Mouse (Mus musculus) induced T-regulatory cell, adult 2 months (primary cell): ENCODE data around the gene Rras.
A peak's percentile ranks its signal among the peaks of the same experiment; 100 is the strongest.

Experiments
- DNase-seq: peaks from one replicate; pipeline ENCODE4 v3.0.0-alpha.2; 2012; ENCODE audit warnings: low read depth

Gene Rras

DNA sequence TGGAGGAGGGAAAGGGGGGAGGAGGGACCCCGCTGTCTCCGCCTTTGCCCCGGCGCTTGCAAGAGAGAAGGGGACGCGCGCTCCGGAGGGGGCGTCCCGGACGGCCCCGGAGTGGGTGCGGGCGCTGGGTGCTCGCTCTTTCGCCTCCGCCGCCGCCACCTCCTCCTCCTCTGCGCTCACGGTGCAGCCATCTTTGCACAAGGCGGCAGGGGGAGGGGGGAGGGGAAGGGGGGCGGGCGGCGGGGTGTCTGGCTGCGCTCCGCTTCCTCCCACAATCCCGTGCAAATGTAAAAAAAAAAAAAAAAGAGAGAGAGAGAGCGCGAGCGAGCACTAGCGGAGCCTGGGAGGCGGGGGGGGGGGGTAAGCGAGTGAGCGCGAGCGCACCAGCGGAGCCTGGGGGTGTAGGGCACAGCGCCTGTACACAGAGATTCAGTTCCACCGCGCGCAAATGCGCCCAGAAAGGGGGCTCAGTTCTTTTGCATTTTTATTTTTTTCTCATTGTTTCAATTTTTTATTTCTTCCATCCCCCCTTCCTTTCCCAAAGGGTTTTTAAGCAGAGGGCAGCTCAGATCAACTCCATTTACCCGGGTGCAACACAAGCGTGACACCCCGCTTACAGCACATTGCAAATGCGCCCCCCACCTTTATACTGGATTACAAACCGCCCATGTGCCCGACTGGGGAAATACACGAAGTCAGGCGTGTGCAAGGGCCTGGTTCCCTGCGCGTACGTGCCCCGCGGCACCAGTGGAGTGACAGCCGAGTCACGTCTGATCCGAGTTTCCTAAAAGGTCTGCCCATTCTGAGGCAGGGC is 35.6 kb downstream of the Rras start:
- DNase-seq = peak; percentile 90

DNA sequence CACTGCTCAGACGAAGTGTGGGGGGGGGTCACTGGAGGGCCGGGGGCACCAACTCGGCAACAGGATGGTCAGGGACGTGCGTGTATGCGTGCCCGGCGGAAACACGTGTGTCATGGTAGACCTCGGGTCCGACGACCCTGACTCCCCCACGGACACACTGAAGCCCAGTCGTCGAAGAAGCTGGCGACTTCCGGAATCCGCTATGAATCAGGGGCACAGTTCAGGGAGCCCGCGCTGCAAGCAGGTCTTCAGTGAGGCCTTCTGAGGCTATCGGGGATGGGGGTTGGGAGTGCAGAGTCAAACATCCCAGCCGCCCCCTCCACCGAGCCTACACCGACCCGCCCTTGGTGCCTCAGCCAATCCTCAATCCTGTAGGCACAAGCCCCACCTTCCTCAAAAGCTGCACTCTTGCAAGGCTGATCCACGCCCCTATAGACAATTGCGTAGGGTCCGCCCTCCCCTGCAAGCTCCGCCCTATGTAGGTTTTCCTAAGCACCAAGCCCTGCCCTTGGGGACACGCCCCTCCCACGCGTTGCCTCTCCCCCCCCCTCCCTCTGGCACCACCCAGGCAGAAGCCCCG is 36.3 kb downstream of the Rras start:
- DNase-seq = peak; percentile 98

DNA sequence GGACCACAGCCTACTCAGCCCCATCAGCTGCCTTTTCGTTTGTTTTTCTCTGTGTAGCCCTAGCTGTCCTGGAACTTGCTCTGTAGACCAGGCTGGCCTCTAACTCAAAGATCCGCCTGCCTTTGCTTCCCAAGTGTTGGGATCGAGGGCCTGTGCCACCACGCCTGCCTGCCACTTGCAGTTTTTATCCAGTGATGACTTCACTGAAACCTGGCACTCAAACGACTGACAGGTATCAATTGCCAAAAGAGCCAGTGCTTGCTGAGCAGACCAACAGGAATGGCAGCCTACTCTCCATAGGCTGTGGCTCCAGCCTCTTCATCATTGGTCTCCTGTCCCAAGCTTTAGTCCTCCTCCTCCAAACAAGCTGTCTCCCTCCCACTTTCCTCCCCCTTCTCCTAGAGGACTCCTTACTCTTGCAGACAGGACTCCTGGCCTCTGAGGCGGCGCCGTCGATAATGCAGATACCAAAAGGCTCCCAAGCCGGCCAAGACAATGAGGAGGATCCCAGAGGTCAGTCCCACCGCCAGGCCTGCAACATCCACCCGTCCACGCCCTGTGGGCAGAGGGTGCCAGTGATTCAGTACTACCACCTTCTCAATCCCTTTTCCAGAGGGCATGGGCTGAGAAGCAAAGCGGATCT is 38.7 kb downstream of the Rras start:
- no peak for DNase-seq

DNA sequence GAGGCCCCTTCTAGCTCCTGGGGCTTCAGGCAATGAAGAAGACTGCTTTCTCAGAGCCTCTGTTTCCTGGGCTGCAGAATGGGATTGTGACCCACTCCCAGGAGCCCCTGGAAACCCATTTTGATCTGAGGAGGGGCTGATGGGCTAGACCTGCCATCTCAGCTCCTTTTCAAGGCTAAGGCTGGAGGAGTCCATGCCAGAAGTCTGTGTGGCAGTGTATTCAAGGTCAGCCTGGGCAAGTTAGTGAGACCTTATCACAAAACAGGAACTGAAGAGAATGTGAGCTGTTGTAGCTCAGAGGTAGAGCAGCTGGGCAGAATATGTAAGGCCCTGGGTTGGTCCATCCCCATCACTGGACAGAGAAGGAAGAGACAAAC is 39.2 kb downstream of the Rras start:
- DNase-seq = no peak

DNA sequence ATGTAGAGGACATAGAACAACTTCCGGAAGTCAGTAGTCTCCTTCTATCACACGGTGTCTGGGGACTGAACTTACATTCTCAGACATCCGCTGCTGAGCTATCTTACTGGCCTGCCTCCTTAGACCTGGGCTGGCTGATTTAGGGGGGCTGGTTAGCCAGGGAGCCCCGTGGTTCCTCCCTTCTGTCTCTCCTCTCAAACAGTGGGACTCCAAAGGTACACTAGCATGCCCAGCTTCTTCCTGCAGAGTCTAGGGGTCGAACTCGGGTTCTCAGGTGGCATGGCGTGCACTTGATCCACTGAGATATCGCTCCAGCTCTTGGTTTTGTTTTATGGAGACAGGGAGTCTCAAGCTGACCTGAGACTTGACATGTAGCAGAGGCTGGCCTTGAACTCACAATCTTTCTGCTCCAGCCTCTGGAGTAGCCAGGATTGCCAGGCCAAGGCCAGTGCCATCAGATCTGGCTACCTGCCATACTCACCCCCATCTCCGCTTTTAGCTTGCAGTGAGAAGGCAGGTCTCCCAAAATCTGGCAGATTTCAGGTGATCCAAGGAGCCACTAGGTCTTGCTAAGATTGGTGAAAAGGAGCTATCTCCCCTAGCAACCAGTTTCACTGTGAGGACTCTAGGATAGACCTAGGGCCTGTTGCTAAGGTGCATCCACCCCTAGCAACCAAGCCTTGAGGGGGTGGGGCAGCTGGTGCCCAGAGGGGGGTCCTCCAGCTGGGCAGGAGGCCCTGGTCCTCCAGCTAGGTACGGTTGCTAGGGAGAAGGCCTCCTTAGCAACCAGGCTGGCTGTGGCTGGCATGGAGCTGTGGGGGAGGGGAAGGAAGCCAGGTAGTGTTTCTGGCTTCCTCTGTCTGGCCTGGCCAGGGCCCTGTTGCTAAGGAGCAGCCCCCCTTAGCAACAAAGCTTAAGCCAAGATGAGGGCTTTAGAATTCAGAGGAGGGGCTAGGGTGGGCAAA is 41.1 kb downstream of the Rras start:
- DNase-seq = peak; percentile 25

DNA sequence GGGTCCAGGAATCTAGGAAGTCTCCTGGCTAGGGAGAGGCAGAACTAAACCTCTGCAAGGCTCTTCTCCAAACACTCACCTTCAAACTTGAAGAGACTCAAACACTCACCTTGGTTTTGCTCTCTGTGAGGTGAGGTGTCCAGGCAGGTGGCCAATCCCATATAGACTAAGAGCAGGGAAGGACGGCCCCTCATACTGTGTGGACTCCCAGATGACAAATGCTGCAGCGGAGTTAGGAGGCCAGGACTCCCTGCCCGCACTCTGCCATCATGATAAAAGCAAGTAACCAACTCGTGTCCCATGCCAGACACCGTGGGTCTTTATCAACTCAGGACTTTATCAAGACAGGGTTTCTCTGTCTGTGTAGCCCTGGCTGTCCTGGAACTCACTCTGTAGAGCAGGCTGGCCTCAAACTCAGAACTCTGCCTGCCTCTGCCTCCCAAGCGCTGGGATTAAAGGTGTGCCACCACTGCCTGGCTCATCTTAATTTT is 42.9 kb downstream of the Rras start:
- DNase-seq = no peak

DNA sequence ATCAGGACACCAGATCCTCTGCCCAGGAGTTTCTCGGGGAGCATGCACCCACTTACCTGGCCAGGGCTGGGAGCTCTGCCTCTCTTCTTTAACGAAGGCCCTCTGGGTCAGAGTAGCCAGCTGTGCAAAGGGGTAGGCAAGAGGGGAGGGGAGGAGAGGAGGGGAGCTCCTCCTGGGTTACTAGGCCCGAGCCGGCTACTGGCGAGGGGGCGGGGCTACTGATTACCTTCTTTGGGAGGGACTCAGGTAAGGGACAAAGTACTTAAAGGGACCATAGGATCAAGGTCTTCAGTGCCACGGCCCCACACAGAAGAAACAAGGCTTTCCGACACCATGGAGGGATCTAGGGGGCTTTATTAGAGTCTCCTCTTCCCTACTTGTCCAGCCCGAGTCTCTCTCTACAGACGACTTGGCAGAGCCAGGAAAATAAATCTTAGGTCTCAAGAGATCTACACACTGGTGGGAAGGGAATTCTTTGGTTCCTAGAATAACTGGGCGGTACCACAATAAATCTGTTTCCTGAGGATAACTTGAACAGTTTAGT is 43.8 kb downstream of the Rras start:
- DNase-seq = no peak

DNA sequence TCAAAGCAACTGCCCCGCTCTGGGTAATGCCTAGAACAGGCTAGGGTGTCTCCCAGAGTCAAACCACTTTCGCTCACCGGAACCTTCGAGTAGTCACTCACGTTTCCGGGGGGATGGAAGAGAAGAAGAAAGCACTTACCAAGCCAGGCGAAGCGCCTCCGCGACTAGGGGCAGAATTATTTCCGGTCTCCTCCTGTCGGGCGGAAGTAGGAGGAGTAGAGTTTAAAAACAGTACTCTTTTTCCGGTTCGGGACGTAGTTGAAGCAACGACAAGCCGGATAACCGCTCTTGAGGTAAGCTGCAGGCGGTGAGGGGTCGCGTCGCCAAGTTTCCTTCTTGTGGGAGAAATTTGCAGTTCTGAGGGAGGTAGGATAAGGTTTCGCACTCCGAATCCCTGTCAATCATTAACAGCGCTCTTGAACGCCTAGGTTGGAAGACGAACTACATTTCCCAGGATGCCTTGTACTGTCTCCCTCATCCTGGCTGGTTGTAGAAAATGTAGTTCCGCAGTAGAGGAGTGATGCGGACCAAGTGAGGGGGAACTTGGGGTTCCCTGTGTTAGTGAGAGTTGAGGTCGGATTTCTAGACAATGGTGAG is 44.6 kb downstream of the Rras start, which contains the start of the genes Nosip and Prrg2:
Nosip (plus strand) TSS at position 191 of the 597 bp plus-strand sequence.
Prrg2 (minus strand) TSS at position 439 of the 597 bp plus-strand sequence.
- DNase-seq = peak; percentile 99

DNA sequence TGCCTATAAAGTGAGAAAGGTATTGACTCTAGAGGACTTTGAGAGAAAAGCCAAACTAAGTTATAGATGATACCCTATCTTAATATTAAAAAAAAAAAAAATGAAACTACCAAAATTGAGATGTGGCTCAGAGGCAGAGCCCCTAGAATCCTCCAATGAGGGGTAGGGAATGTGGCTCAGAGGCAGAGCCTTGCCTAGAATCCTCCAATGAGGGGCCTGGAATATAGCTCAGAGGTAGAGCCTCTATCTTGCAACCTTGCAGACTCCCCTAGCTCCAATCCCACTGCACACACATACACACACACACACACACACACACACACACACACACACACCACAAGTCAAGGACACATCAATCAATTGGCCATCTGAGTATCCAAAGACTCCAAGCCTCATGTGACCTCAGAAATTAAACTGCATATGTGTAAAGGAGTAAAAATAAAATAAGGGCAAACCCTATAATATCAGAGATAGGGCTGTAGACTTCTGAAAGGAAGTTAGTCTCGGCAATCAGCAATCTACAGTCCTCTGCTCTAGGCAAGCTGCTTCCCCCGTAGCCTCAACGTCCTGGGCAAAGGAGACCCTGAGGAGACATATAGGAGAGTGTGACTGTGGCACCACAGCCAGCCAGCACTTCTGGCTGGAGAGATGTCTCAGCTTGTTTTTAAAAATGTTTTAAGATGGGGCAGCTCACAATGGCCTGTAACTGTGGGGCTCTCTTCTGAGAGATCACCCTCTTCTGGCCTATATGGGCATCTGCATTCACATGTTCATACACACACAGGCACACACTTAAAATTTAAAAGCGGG is 49.6 kb downstream of the Rras start:
- no peak for DNase-seq

DNA sequence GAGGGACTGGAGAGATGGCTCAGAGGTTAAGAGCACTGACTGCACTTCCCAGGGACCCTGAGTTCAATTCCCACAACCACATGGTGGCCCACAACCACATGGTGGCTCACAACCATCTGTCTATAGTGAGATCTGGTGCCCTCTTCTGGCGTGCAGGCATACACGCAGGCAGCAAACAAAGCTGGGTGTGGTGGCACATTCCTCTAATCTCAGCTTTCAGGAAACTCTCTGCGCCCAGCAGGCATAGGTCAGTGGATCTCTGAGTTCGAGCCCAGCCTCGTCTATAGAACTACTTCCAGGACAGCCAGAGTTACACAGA is 50.2 kb downstream of the Rras start:
- DNase-seq = peak; percentile 85

DNA sequence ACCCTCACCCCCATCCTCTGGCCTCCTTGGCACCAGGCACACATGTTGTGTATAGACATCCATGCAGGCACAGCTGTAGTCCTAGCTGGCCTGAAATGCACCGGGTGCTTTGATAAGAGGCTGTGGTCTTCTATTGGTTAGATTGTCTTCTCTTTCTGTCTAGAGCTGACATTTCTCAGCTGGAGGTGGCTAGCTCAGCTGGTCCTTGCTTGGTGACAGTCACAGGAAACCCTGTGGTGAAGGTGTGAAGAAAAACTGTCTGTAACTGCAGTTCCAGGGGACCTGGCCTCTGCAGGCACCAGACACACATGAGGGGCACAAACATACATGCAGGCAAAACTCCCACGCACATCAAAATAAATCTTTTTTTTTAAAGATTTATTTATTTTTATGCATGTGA is 51.9 kb downstream of the Rras start:
- peak; percentile 80 for DNase-seq
